ENCODE assay signal across 12 mouse cellular contexts in genomic region chr13:5545521-5545920, GRCm38 (mm10).
"Had no signal": no experiment of that assay in that cellular context is flagged by ENCODE, and none has a peak within 500 bp of the region (broad histone marks: within the 10 kb centered on the region; RNA-seq: fewer than 3 reads in every experiment).

No protein-coding gene starts in this region.

- H3K36me3 ChIP-seq: kidney, embryonic 15.5 days; limb, embryonic 15.5 days; liver, embryonic 13.5 days; stomach, embryonic 15.5 days had no signal

- ATAC-seq: liver, postnatal 0 days; midbrain, embryonic 16.5 days had no signal

- H3K4me3 ChIP-seq: kidney, embryonic 15.5 days; limb, embryonic 15.5 days; liver, embryonic 13.5 days; stomach, embryonic 15.5 days had no signal

- H3K4me2 ChIP-seq: kidney, embryonic 15.5 days; limb, embryonic 15.5 days; liver, embryonic 13.5 days; stomach, embryonic 15.5 days had no signal

- H3K27me3 ChIP-seq: kidney, embryonic 15.5 days; limb, embryonic 15.5 days; liver, embryonic 13.5 days; stomach, embryonic 15.5 days had no signal

- H3K9ac ChIP-seq: kidney, embryonic 15.5 days; limb, embryonic 15.5 days; liver, embryonic 13.5 days; liver, postnatal 0 days; stomach, embryonic 15.5 days had no signal

- H3K27ac ChIP-seq: kidney, embryonic 15.5 days; limb, embryonic 15.5 days; liver, embryonic 13.5 days; stomach, embryonic 15.5 days had no signal

- H3K9me3 ChIP-seq: kidney, embryonic 15.5 days; limb, embryonic 15.5 days; liver, embryonic 13.5 days; stomach, embryonic 15.5 days had no signal

- H3K4me1 ChIP-seq: kidney, embryonic 15.5 days; limb, embryonic 15.5 days; liver, embryonic 13.5 days; stomach, embryonic 15.5 days had no signal

- DNase-seq: kidney, postnatal 25 days; layer of hippocampus, adult 9-11 months; layer of hippocampus, postnatal 36 days; liver, embryonic 13.5 days; liver, postnatal 0 days; right cerebral cortex, postnatal 14 days; thymus, adult 2 months; thymus, postnatal 25 days had no signal
